Mouse (Mus musculus) stomach, postnatal 0 days (tissue): ENCODE results near the gene Vdr. TPM values are rescaled to one million over a fixed set of nuclear protein-coding genes. Genes with fewer than 3 reads are reported as not detected.

Source experiments
- ATAC-seq: fragments of 200-750 bp; cut with Nextera tagmentation; 2 replicates; pipeline ENCODE4 v1.8.0; 2017; ENCODE audit not compliant: low FRiP score, low TSS enrichment
- DNase-seq: peaks from one replicate; pipeline ENCODE4 v3.0.0-alpha.2; 2016; ENCODE audit warnings: low spot score
- H3K27ac ChIP-seq: fragments of 300-500 bp; sonication (generic); replicated peaks from 2 replicates; pipeline ENCODE4 v1.5.1; 2014; ENCODE audit warnings: mild to moderate bottlenecking, control low read depth
- H3K27me3 ChIP-seq: fragments of 300-500 bp; sonication (generic); 2 replicates; pipeline ENCODE4 v1.6.1; 2014; ENCODE audit warnings: low read length; ENCODE audit not compliant: control insufficient read depth, insufficient read depth
- H3K36me3 ChIP-seq: fragments of 300-500 bp; sonication (generic); 2 replicates; pipeline ENCODE4 v1.6.1; 2014; ENCODE audit warnings: low read length, mixed read lengths; ENCODE audit not compliant: control insufficient read depth, insufficient read depth
- H3K4me1 ChIP-seq: fragments of 300-500 bp; sonication (generic); replicated peaks from 2 replicates; pipeline ENCODE4 v1.6.1; 2014; ENCODE audit warnings: antibody characterized with exemption; ENCODE audit not compliant: control insufficient read depth, insufficient read depth
- H3K4me2 ChIP-seq: fragments of 300-500 bp; sonication (generic); replicated peaks from 2 replicates; pipeline ENCODE4 v1.6.1; 2014; ENCODE audit warnings: low read depth, mild to moderate bottlenecking, control low read depth, moderate library complexity
- H3K4me3 ChIP-seq: fragments of 300-500 bp; sonication (generic); 2 replicates; pipeline ENCODE4 v1.5.1; 2014; ENCODE audit warnings: low read depth, low read length, control low read depth
- H3K9ac ChIP-seq: fragments of 300-500 bp; sonication (generic); 2 replicates; pipeline ENCODE4 v1.6.1; 2014; ENCODE audit warnings: mild to moderate bottlenecking, low read length, control low read depth, mixed read lengths
- H3K9me3 ChIP-seq: fragments of 300-500 bp; sonication (generic); 2 replicates; pipeline ENCODE4 v1.6.1; 2016; ENCODE audit warnings: low read length; ENCODE audit not compliant: control insufficient read depth
- CTCF ChIP-seq: IDR thresholded peaks from 2 replicates; pipeline ENCODE4 v1.5.1; 2016; ENCODE audit warnings: antibody characterized with exemption, low read depth, mild to moderate bottlenecking, moderate library complexity
- EP300 ChIP-seq: optimal IDR thresholded peaks from 2 replicates; pipeline ENCODE3; 2016; ENCODE audit warnings: antibody characterized with exemption
- WGBS: fragments of 180-500 bp; shearing (Covaris S2); extraction: QIAGEN DNeasy Blood & Tissue Kit; methylation state at CpG from one replicate; pipeline ENCODE4 v1.1.7; 2014; 5-methylcytosine and 5-hydroxymethylcytosine counted together
- polyA plus RNA-seq: library from polyadenylated mRNA; unstranded; fragments of >200 nt; fragmentation: Nextera tagmentation; extraction: Ambion mirVana; gene quantifications from 2 replicates; pipeline ENCODE4 v1.2.1, GENCODE M21; 2015

Vdr gene
- polyA plus RNA-seq, 1 experiment from 2014 or later: 1.4 TPM

- Histone ChIP-seq H3K4me1 (peaks cover 15% of the 10 kb centered on the region), H3K4me3 (no peak overlapping the region), H3K9ac (no peak overlapping the region), H3K27me3 (no peaks in the 10 kb centered on the region), H3K4me2 (no peak overlapping the region), H3K36me3 (no peaks in the 10 kb centered on the region), H3K9me3 (no peaks in the 10 kb centered on the region), H3K27ac (no peak overlapping the region)
- TF ChIP-seq EP300: no peak
- DNase-seq: no peak
- no peak for ATAC-seq
- WGBS: 69% methylated on average over 7 of the region's 7 CpGs
Measured at GRCm38 (mm10) chr15:97843247-97843651, 67.2 kb downstream of the Vdr start.

GRCm38 (mm10) chr15:97842058-97842457 is 68.4 kb downstream of the Vdr start:
- H3K4me3 ChIP-seq: no peak overlapping the region
- no peak overlapping the region for H3K4me2 ChIP-seq
- H3K9ac ChIP-seq: no peak overlapping the region
- no peak for ATAC-seq
- no peaks in the 10 kb centered on the region for H3K36me3 ChIP-seq
- DNase-seq: no peak
- H3K27me3 ChIP-seq: no peaks in the 10 kb centered on the region
- H3K9me3 ChIP-seq: no peaks in the 10 kb centered on the region
- 87% methylated on average over 6 of the region's 6 CpGs for WGBS
- no peak overlapping the region for H3K27ac ChIP-seq
- peaks cover 17% of the 10 kb centered on the region for H3K4me1 ChIP-seq
- no peak for TF ChIP-seq EP300
- no peak for TF ChIP-seq CTCF

GRCm38 (mm10) chr15:97841383-97841782 is 69.0 kb downstream of the Vdr start:
- WGBS: 94% methylated on average over 6 of the region's 6 CpGs
- Histone ChIP-seq H3K27me3 (no peaks in the 10 kb centered on the region), H3K9ac (no peak overlapping the region), H3K4me2 (no peak overlapping the region), H3K4me1 (peaks cover 17% of the 10 kb centered on the region), H3K9me3 (no peaks in the 10 kb centered on the region), H3K36me3 (no peaks in the 10 kb centered on the region), H3K4me3 (no peak overlapping the region), H3K27ac (no peak overlapping the region)
- no peak for TF ChIP-seq EP300
- TF ChIP-seq CTCF: no peak
- ATAC-seq: no peak
- no peak for DNase-seq

- Histone ChIP-seq H3K27me3 (no peaks in the 10 kb centered on the region), H3K36me3 (no peaks in the 10 kb centered on the region), H3K9ac (no peak overlapping the region), H3K9me3 (no peaks in the 10 kb centered on the region), H3K4me2 (no peak overlapping the region), H3K4me1 (peaks cover 17% of the 10 kb centered on the region), H3K4me3 (no peak overlapping the region), H3K27ac (0 out of 2 replicates have a peak overlapping the region, but pooled peaks have one; percentile 73)
- TF ChIP-seq EP300 (no peak), CTCF (peak; percentile 68)
- ATAC-seq (no peak), DNase-seq (no peak)
- 88% methylated on average over 1 of the region's 1 CpGs for WGBS
Measured at GRCm38 (mm10) chr15:97840781-97841180, 69.6 kb downstream of the Vdr start.

- no peaks in the 10 kb centered on the region for H3K36me3 ChIP-seq
- DNase-seq (peak; percentile 79), ATAC-seq (peak; percentile 74)
- no peaks in the 10 kb centered on the region for H3K27me3 ChIP-seq
- no peak for TF ChIP-seq EP300
- TF ChIP-seq CTCF: peak; percentile 60
- WGBS: 40% methylated on average over 2 of the region's 3 CpGs
- H3K27ac ChIP-seq: peak overlapping the region; percentile 73
- no peak overlapping the region for H3K9ac ChIP-seq
- no peaks in the 10 kb centered on the region for H3K9me3 ChIP-seq
- peaks cover 17% of the 10 kb centered on the region for H3K4me1 ChIP-seq
- H3K4me3 ChIP-seq: no peak overlapping the region
- no peak overlapping the region for H3K4me2 ChIP-seq
Measured at GRCm38 (mm10) chr15:97839991-97840455, 70.4 kb downstream of the Vdr start.

GRCm38 (mm10) chr15:97839473-97839872 is 71.0 kb downstream of the Vdr start:
- H3K4me1 ChIP-seq: peaks cover 17% of the 10 kb centered on the region
- 67% methylated on average over 4 of the region's 4 CpGs for WGBS
- no peak for DNase-seq
- peak overlapping the region; percentile 73 for H3K27ac ChIP-seq
- no peak for ATAC-seq
- no peak overlapping the region for H3K4me3 ChIP-seq
- H3K9me3 ChIP-seq: no peaks in the 10 kb centered on the region
- H3K9ac ChIP-seq: no peak overlapping the region
- H3K4me2 ChIP-seq: no peak overlapping the region
- no peaks in the 10 kb centered on the region for H3K36me3 ChIP-seq
- no peaks in the 10 kb centered on the region for H3K27me3 ChIP-seq
- TF ChIP-seq CTCF (no peak), EP300 (no peak)
